Mouse (Mus musculus): ENCODE measurements around the gene Ccdc177.

DNA sequence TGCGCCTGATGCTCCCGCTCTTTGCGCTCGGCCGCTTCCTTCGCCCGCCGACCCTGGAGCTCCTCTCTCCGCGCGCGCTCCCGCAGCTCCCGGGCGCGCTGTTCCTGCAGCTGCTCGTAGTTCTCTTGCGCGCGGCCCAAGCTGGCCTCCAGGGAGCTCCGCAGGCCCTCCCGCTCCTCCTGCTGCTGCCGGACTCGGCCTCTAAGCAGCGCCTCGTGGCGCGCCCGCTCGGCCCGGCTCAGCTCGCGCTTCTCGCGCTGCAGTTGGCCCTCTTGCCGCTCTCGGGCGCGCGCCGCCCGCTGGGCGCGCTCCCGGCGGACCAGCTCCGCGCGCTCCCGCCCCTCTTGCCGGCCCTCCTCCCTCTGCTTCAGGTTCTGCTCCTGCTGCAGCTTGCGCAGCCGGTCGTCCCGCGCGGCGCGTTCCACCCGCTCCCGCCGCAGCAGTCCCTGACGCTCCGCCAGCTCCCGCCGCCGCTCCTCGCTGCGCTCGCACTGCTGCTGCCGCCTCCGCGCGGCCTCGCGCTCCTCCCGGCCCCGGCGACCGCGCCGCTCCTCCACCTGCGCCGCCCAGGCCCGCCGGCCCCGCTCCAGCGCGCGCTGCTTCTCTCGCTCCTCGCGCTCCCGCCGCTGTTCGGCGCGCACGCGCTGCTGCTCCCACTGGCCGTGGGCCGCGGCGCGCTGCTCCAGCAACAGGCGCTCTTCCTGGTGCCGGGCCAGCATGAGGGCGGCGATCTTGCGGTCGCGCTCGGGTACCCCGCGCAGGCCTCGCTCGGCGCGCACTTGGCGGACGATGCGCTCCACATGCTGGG lies 2.5 kb downstream of the Ccdc177 start:
- no peak for TF ChIP-seq POLR2A (IDR thresholded peaks at IDR 0.05; ENCODE audit: control insufficient read depth in 1 of 2, insufficient read depth in 1 of 2, low read depth in 1 of 2, low read length in 2 of 2, poor library complexity in 1 of 2)
- no peak for TF ChIP-seq EP300 (IDR thresholded peaks at IDR 0.05; ENCODE audit: low read depth in 1 of 2, low read length in 2 of 2)
- no peak for TF ChIP-seq CTCF (IDR thresholded peaks at IDR 0.05 in 2 of 3, conservative IDR thresholded peaks at IDR 0.05 in 1 of 3; ENCODE audit: control insufficient read depth in 1 of 3, insufficient read depth in 1 of 3, low read depth in 2 of 3, low read length in 3 of 3, poor library complexity in 1 of 3, severe bottlenecking in 1 of 3)
